Mouse (Mus musculus) CH12.LX (cell line): Measurements from ENCODE around the gene Tbc1d14.

ENCODE experiments used
- CHD2 ChIP-seq: IDR thresholded peaks from 2 replicates; pipeline ENCODE4 v1.6.1; 2011; ENCODE audit warnings: low read length, improper control_type of control experiment
- MAX ChIP-seq: IDR thresholded peaks from 2 replicates; pipeline ENCODE4 v1.6.1; 2011; ENCODE audit warnings: low read length, improper control_type of control experiment
- SIN3A ChIP-seq: IDR thresholded peaks from 2 replicates; pipeline ENCODE4 v1.6.1; 2012; ENCODE audit warnings: low read length, improper control_type of control experiment, inconsistent platforms
- TCF12 ChIP-seq: IDR thresholded peaks from 2 replicates; pipeline ENCODE4 v1.6.1; 2014; ENCODE audit warnings: low read depth, mild to moderate bottlenecking, inconsistent platforms, low read length, improper control_type of control experiment

DNA sequence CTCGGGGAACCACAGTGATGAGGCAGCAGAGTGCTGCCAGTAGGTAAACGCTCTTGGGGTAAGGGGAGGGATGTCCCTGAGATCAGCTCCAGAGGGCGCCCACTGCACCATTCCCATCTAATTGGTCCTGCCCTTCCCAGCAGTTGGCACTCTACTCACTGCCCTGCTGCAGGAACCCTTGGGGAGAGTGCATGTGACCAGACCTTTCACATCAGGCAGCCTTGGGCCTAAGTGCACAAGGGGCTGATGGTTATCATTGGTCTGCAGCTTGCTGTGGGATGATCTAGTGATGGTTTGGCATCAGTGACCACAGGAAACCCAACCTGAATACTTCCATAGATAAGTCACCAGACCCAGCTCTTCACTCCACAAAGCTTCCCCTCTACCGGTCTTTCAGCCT is 4.6 kb upstream of the Tbc1d14 start:
- TF ChIP-seq SIN3A = no peak
- TF ChIP-seq MAX = no peak
- TF ChIP-seq CHD2 = no peak
- TF ChIP-seq TCF12 = no peak
